Mouse (Mus musculus) activated CD4-positive, CD25-positive, alpha-beta regulatory T cell, adult 4 months (primary cell): Measurements from ENCODE around the gene Clec1b. TPM values are rescaled to one million over a fixed set of nuclear protein-coding genes. Genes with fewer than 3 reads are reported as not detected.

Experiments used
- ATAC-seq: one replicate; pipeline ENCODE4 v1.8.0; 2017
- polyA plus RNA-seq, 2 experiments: library from polyadenylated mRNA; unstranded; fragments of 100-300 nt; shearing (Covaris generic); gene quantifications; one replicate each; pipeline ENCODE4 v1.2.1; 2017

Clec1b gene
- polyA plus RNA-seq, result under 1 TPM in 1 of 2 experiments, not detected in 1; 0.71 TPM

DNA sequence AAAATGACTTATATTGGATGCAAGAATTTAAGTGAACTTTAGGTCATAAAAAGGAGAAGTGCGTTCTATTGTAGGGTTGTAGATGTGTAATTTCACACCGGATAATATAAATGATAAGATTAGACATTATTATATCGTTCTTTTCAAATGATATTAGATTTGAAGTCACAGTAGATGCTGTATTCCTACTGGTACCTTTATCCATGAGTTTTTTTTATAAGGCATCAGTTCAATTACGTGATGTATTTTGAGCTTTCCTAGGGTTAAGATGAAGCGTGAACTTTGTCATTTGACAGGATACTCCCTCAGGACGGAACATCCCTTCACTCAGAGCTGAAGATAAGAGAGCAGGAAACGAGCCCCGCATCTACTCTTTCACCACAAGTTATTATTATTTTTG, at the start of gene Clec1b:
Gene Clec1b, plus strand, starts transcription at position 301 of the 400 bp plus-strand sequence.
- no peak for ATAC-seq

DNA sequence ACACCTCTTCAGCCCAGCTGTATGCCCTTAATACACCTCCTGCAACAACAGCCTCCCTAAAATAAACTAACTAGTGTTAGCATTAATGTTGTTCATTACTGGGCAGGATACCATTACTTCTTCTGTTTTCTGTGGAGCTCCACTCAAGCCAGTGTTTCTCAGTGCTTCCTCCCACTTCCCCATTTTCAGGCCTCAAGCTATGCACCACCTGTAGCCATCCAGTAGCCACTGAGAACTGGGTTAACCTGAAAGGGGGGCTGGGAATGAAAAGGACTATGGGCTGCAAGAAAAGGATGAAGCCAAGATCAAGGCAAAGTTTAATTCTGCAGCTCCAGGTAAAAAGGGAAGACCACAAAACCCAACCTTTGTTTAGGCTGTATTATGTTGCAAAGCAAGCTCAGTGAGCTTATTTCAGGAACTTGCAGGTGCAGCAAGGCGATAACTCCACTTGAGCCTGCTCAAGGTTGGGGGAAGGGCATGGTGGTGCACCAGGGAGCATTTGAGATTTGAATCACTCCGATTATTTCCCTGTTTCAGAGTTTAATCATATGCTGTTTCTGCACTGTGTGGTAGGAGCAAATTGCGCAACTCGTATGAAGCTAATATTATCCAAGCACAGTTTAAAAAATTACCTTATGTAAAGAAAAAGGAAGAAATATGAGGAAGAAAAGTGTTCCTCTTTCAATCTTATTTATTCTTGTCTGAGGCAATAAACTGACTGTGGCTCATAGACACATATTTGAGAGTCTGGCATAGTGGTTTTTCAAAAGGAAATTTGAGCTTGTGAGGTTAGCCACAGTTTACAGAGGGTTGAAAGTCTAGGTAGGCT, 47.4 kb upstream of the Clec1b start:
- ATAC-seq, result no peak

DNA sequence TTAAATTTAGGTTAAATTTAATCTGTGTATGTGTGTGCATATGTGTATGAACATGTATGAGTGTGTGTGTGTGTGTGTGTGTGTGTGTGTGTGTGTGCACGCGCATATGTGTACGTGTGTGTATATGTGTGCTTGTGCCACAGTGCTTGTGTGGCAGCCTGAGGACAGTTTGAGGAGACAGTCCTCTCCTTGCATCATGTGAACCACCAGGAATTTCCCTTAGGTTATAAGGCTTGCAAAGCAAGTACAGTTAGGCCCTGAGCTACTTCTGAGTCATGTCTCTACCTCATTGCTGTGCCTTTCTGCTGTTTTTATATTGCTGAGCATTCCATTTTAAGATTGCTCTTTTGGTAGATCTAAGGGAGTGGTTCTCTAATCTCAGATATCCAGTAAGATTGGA, 46.0 kb upstream of the Clec1b start:
- no peak for ATAC-seq

DNA sequence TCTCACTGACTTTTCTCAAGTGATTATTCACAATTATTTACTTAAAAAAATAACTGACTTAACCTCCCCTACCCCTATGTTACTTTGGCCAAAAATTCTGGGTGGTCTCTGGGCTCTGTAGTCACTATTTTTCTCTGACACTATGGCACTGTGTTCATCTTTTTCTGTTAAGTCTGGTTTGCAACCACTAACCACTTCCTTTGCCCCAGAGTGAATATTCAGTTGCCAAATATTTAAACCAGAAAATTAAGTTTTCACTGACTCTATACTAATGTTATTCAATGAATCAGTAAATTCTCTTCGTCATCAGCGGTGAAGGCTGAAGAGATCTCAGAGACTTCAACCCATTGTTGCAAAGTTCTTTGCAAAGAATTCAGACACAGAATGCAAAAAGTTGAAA, 41.3 kb upstream of the Clec1b start:
- no peak for ATAC-seq

DNA sequence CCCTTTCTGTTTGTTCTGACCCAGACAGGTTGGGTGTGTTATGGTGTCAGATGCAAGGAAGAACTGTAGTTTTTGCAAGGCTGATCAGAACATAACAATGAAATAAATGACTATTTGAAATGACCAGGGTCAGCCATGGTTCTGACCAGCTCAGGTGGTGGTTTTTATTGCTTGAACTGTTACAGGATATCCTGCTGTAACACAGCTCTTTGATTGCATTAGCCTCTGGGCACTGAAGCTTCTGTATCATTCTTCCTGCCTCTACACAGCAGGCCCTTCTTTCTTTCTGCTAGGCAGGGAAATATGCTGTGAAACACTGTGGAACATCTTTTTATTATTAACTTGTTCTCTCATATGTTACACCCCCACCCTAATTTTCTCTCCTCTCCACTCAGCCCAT, 40.7 kb upstream of the Clec1b start:
- ATAC-seq, result no peak

DNA sequence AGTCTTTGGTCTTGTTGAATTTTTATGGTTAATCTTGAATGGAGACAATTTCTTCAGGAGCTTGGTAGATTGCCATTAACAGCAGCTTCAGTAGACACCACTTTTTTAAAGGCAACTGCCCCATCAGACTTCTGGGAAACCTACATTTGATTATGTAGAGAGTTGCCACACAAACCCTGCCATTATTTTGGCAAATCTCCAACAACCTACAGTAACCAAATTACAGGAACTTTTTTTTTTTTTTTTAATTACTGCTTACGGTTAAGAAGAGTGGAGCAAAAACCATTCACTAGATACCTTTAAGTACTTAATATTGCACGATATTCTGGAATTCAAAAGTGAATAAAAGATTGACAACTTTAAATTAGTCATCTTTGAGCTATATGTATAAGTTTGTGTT, 37.6 kb upstream of the Clec1b start:
- no peak for ATAC-seq

DNA sequence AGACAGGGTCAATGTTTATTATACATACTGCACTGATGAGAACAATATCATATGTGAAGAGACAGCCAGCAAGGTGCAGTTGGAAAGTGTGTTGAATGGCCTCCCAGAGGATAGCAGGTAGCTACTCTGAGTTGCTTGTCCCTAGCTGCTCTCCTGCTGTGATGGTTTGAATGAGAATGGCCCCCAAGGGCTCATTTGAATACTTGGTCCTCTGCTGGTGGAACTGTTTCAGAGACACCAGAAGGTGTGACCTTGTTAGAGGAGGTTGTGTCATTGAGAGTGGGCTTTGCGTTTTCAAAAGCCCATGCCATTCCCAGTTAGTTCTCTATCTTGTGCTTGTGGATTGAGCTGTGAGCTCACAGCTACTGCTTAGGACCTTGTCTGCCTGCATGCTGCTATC, 33.2 kb upstream of the Clec1b start:
- no peak for ATAC-seq

DNA sequence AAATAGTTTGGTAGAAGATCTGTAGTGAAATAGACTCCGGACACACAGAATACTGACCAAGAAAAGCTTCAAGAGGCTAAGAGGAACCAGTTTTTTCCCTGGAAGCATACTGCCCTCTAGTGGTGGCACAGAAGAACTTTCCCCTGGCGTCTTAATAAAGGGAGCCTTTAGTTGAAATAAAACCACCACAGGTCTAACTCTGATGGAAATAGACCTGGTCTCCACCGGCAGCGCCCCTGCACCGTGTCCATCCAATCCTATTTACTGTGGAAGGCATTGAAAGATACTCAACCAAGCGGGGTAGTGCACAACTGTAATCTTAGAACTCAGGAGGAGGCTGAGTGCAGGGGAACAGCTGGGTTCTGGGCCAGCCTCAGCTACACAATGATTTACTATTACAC, 31.1 kb upstream of the Clec1b start:
- ATAC-seq, result peak; percentile 85

DNA sequence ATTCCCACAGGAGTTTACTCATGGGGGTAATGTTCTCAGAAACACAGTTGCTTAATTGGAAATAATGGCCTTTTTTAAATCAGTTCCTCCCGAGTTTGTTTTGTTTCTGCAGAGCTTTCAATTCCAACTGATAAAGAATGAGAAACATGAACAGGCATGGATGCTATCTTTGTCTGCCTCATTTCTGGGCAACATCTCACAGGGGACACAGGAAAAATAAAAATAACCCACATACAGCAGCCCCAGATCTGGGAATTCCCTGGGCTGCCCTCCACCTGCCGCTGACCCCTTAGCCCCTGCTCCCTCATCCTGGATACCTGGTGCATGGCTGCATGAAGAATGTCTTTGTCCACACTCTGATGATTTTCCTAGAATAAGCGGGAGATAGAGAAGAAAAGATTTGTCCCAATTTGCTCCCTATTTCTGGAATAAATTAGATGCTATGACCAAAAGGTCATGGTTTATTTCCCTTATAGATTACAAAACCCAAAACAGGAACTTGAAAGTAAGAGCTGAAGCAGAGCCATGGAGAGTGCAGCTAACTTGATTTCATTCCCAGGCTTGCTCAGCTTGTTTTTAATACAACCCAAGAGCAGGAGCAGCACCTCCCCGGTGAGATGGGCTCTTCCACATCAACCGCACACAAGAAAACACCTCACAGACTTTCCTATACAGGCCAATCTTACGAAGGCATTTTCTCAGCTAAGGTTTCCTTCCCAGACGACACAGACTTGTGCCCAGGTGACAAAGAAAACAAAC, 27.5 kb upstream of the Clec1b start:
- no peak for ATAC-seq

DNA sequence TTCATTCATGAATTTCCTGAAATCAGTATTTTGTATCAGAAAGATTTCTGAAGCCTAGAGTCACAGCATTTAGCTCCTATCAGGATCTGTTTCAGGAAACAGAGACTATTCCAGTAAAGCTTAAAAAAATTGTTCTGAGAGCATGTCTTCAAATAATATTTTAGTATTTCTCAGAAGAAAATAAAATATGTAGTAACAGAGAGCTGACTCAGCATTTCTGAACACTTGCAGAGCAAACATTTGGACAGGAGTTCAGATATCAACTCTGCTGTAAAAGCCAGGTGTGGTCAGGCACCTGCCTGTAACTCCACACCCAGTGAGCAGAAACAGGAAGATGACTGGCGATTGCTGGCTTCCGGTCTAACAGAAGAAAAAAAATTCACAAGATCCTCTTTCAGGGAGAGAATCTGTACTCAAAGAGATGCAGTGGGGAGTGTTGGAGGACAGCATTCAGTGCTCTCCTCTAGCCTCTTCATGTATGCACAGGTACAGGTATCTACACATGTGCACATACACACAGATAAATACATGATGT, 22.1 kb upstream of the Clec1b start:
- ATAC-seq, result no peak

DNA sequence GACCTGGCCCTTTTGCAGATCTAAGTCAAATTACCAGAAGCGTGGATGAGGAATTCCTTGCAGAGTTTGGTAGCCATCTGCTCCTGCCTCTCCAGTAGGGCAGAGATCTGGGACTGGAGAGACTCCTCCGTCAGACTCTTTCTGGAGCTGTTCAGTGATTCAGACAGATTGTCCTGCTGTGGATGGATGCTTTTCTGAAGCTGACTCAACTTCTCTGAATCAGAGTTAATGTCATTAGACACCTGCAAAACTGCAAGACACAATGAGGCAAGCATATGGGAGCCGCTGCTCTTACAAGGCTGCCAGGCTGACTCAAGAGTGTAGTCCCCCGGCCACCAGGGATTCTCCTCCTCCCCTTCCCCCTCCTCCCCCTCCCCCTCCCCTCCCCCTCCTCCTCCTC, 16.6 kb upstream of the Clec1b start:
- ATAC-seq, result no peak

DNA sequence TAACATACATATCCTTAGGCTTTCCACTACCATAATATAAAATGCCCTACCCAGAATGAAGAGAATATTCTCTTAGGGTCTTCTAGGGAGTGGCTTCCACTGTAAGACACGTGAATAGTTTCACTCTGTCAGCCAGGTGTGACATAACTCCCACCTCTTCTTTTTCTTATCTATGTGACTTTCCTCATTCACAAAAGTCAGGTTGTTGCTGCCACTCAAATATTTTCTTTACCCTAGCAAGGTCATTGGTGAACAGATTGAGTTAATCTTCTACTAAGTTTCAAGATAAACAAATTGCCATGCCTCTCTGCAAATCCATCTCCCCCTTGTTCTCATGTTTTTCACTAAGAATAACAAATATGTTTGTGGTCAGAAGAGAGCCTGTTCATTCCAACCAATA, 15.4 kb upstream of the Clec1b start:
- no peak for ATAC-seq

DNA sequence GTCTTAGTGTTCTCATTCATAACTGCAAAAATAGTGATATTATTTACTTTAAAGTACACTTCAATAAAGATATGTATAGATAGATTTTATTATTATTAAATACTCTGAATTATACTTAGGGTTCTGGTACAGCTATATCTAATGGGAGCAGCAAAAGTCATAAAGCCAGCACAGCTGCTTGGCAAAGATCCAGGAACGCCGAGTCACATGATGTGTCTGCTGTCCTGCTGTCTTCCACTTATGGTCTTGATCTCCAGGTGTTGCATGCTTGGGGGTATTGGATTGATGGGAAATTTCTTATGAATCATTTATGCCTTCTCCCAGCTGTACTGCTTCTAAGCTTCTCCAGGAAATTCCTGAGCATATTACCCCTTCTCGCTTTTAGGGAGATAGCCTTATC, 13.6 kb upstream of the Clec1b start:
- no peak for ATAC-seq

DNA sequence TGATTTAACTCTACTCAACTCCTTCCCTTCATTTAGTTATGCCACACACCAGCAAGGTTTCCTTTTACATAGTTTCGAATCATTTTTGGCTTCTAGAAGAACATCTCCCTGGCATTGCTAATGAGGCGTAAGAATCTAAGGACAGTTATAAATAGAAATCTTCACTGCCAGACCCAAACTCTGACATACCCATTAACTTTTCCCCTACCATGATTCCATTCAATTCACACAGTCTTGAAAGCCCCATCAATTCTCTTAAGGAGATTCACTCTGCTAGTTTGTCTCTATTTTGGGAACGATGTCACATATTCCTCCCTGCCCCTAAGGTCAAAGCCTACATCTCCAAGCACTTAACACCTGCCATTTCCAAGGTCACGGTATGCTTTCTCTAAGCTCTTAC, 12.1 kb upstream of the Clec1b start:
- ATAC-seq, result no peak

DNA sequence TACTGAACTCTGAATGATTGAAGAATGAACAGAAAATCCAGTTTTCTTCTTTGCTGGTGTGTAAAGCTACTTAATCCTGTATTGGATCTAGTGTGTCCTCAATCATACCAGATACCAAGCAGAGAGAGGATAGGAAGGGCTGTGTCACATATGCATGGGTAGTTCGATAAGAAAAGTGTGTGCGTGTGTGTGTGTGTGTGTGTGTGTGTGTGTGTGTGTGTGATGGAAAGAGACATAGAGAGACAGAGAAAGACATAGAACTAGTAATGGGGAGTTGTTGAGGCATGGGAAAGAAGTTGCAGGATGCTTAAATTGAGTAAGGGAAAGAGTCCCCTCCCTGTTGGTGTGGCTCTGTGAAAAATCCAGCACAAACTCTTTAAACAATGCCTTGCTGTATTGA, 11.3 kb upstream of the Clec1b start, which contains the start of gene Clec12b:
Gene Clec12b, minus strand, starts transcription at position 101 of the 400 bp plus-strand sequence.
- no peak for ATAC-seq

DNA sequence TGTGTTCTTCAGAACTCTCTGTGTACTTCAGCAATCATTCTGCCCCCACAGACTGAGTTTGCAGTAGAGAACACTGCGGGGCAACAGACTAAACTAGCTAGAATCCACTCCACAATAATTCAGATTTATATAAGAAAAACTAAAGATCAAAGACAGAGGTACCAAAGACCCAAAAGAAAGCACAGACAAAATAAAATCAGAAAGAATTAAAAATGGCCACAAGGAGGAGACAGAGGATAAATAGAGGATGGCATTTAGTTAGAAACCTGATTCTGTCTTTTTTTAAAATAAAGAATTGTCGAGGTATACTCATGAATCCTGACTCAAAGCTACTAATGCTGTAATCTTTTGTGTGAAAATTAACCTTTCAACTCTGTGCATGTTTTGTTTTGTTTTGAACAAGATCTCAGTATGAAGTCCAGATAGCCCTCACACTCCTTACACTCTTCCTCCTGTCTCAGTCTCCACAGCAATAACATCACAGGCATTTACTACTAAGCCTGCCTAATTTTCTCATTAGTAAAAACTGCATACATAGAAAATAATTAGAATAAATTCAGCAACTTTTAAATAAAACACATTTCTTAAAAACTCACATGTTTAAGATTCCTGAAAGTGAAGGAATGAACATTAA, 3.9 kb upstream of the Clec1b start:
- no peak for ATAC-seq

DNA sequence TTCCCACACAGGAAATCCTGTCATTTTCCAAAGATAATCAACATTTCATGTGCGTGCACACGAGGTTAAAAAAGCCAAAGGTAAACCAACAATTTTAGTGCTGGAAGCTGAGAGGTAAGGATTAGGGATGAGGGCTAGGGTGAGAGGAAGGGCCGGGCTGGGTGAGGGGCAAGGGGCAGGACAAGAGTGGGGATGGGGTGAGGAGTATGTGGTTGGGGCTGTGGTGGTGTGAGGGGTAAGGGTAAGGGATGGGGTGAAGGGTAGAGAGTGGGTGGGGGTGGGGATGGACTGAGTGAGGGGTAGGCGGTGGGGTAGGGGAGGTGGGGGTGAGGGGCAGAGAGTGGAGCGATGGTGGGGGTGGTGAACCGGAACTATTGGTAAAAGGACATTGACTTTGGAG, 3.4 kb upstream of the Clec1b start:
- no peak for ATAC-seq

DNA sequence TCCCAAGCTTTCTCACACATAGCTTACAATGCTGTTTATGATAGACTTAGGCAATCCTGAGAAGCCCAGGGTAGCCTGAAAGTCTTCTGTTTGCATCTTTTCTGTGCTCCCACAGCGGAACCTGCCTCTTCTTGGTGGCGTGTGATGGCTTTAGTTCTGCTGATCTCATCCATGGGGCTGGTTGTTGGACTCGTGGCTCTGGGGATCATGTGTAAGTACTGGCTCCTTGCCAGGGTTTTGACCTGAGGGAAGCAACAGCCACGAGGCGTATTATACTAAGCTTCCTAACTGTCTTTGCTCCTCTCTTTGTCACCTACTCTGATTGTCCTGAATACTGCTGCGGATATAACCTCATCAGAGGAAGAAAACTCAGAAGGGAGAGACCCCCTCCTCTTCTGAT, 2.8 kb downstream of the Clec1b start:
- no peak for ATAC-seq

DNA sequence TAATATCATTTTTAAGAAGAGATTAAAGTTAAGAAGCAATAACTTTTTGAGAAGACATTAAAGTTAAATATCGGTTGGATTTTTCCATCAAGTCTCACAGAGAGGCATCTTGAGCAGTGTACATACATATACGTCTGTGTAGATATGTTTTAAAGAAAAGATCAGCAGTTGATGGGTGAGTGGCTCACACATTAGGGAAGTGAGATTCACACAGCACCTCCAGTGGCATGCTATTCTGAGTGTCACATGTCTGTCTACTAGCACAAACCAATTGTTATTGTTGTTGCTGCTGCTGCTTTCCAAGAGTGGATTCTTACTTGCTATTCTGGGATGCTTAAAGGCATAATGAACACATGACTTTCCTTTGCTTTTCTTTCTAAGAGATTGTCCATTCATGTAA, 5.3 kb downstream of the Clec1b start:
- ATAC-seq, result no peak

DNA sequence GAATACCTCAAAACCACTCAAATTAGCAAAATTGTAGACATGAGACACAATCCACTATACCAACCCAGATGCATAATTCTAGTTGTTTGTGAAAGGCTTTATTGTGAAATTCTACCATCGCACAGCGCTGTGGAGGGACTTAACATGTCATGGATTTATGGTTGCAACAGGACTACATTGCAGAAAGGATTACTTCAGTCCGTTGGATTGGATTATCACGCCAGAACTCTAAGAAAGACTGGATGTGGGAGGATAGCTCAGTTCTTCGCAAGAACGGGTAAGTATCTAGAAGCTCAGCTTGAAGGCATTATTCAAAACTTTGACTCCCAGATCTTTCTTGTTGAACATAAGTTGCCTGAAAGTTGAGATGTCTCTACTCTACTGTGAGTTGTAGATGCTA, 6.3 kb downstream of the Clec1b start:
- ATAC-seq, result no peak

DNA sequence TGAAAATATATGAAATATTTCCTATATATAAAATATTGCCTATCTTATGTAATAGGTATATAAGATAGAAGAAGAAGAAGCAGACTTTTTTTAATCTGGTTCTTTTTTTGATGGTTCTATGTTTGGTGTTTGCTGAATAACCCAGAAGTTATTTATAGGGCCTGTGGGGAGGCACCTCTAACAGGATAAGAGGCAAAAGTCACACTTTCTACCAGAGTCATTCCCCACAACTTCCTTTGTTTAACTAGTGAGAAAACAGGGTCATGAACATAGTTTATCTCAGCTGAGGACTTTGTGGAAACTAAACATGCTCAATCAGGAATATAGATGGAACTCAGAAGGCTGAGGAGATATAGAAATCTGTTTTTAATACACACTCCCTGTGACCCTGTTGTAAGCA, 8.9 kb downstream of the Clec1b start:
- ATAC-seq, result no peak

DNA sequence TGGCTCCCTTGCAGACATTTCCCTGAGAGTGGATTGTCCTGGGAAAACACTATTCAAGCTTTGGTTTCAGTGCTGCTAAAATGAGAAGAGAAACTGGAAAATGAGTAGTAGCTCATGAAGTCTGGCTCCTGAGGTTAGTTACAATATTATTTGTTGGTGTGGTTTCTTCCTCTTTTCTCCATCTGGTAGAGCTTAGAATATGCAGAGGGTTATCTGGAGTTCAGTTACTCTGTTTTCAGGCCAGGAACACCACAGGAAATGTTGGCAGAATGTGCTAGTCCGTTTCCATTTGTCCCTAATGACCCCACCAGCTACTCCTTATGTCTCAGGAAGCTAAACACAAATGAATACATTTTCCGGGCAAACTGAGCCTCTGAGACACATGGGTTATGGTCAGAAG, 10.2 kb downstream of the Clec1b start:
- no peak for ATAC-seq

DNA sequence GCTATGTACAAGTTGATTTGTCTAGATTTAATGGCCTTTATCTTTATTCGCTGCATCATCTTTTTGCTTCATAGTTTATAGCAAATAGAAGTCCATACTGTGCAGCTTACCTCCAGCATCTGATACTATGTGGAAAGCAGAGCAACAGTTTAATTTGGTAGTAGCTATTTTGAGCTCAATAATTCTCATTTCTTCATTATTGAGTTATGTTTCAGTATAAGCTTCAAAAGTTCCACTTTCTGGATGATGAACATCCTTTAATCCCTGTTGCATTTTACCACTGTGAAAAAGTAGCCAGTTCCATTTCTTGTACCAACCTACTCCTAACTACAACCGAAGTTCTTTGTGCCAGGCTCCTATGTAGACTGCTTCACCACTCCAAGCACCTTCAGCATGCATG, 11.5 kb downstream of the Clec1b start, which contains the start of gene Clec9a:
Gene Clec9a, plus strand, starts transcription at position 301 of the 400 bp plus-strand sequence.
- no peak for ATAC-seq
